Mouse (Mus musculus) lung, postnatal 0 days (tissue): ENCODE results near the gene Irak1bp1.

ENCODE experiments used
- CTCF ChIP-seq: IDR thresholded peaks from 2 replicates; pipeline ENCODE4 v1.5.1; 2016; ENCODE audit warnings: antibody characterized with exemption, mild to moderate bottlenecking
- EP300 ChIP-seq: IDR thresholded peaks from 2 replicates; pipeline ENCODE4 v1.6.1; 2016; ENCODE audit warnings: antibody characterized with exemption, mild to moderate bottlenecking, control low read depth

- no peak for TF ChIP-seq CTCF
- no peak for TF ChIP-seq EP300
These were observed 59.3 kb downstream of the Irak1bp1 start for GRCm38 (mm10) chr9:82888645-82889044.
